Mouse (Mus musculus) thymus, adult 2 months (tissue): ENCODE results near the gene Tmem184b.

Source experiments
- CTCF ChIP-seq: fragments of 200-500 bp; IDR thresholded peaks from 2 replicates; pipeline ENCODE4 v1.5.1; 2012; ENCODE audit warnings: mild to moderate bottlenecking, control low read depth, low read length, moderate library complexity, borderline replicate concordance; ENCODE audit not compliant: control insufficient read depth, poor library complexity, insufficient read depth; ENCODE audit errors: extremely low read depth
- POLR2A ChIP-seq: fragments of 200-500 bp; IDR thresholded peaks from 2 replicates; pipeline ENCODE4 v1.6.1; 2012; ENCODE audit warnings: mild to moderate bottlenecking, low read length, control low read depth, moderate library complexity; ENCODE audit not compliant: control insufficient read depth, poor library complexity, insufficient read depth; ENCODE audit errors: extremely low read depth

GRCm38 (mm10) chr15:79321733-79322190 is 81.6 kb downstream of the Tmem184b start:
- TF ChIP-seq CTCF (no peak), POLR2A (no peak)
